In genomic region chr6:88523043-88523442, GRCm38 (mm10) we compare ENCODE assay signal across 24 mouse cellular contexts. TPM values are rescaled to one million over a fixed set of nuclear protein-coding genes. Genes with fewer than 3 reads are reported as not detected.
DNase-seq lines count a peak whose midpoint lies in the region; ATAC-seq and TF ChIP-seq lines count a peak whose summit lies in the region.
"Had no signal": no experiment of that assay in that cellular context is flagged by ENCODE, and none has a peak within 500 bp of the region (broad histone marks: within the 10 kb centered on the region; RNA-seq: fewer than 3 reads in every experiment).

No protein-coding gene starts in this region.

- TF ChIP-seq CTCF in heart, adult 2 months (IDR thresholded peaks at IDR 0.05): no peak
- no peak for TF ChIP-seq CTCF in MEL (IDR thresholded peaks at IDR 0.05 in 2 of 3, conservative IDR thresholded peaks at IDR 0.05 in 1 of 3; ENCODE audit: control insufficient read depth in 1 of 3, insufficient read depth in 1 of 3, low read depth in 2 of 3, low read length in 3 of 3, poor library complexity in 1 of 3, severe bottlenecking in 1 of 3)

- no peaks in the 10 kb centered on the region for H3K27me3 ChIP-seq in heart, embryonic 10.5 days (ENCODE audit: insufficient read depth, poor library complexity, severe bottlenecking)
- H3K27me3 ChIP-seq in heart, adult 2 months (ENCODE audit: control insufficient read depth, insufficient read depth, low read length): no peaks in the 10 kb centered on the region
- peaks cover 5% of the 10 kb centered on the region for H3K27me3 ChIP-seq in megakaryocyte, embryonic 14.5 days (replicated peaks)
- H3K27me3 ChIP-seq in MEL (ENCODE audit: control insufficient read depth in 1 of 2, insufficient read depth in 2 of 2, low read length in 2 of 2): peaks cover 6 to 7% of the 10 kb centered on the region in 2 experiments
- H3K27me3 ChIP-seq: forebrain, embryonic 13.5 days; heart, embryonic 13.5 days had no signal

- H3K9ac ChIP-seq in heart, adult 2 months (ENCODE audit: low read depth, low read length): no peak overlapping the region
- H3K9ac ChIP-seq in MEL (ENCODE audit: control insufficient read depth, low read depth, low read length, poor library complexity, severe bottlenecking): peak overlapping the region; percentile 24
- H3K9ac ChIP-seq: forebrain, embryonic 13.5 days; heart, embryonic 13.5 days; hindbrain, embryonic 14.5 days had no signal

- H3K4me1 ChIP-seq in heart, embryonic 10.5 days: peaks cover 10% of the 10 kb centered on the region
- H3K4me1 ChIP-seq in heart, adult 2 months (ENCODE audit: control insufficient read depth, insufficient read depth, low read length): no peaks in the 10 kb centered on the region; the same call in 1 of the 2 replicates
- peaks cover 45% of the 10 kb centered on the region for H3K4me1 ChIP-seq in megakaryocyte, embryonic 14.5 days
- H3K4me1 ChIP-seq in MEL (ENCODE audit: control insufficient read depth in 1 of 2, insufficient read depth in 2 of 2, low read length in 2 of 2): peaks cover 3 to 10% of the 10 kb centered on the region in 2 experiments

- peak; percentile 31 for DNase-seq in heart, embryonic 10.5 days (ENCODE audit: low spot score)
- no peak for DNase-seq in heart, adult 2 months
- peak; percentile 2 for DNase-seq in testis, postnatal 10 days (ENCODE audit: low spot score)
- DNase-seq in testis, postnatal 14 days (ENCODE audit: low spot score): no peak
- no peak for DNase-seq in MEL (ENCODE audit: low read depth, low spot score)
- no peak for DNase-seq in kidney, postnatal 36 days
- DNase-seq: adrenal gland, adult 8-10 months; adrenal gland, postnatal 25 days; B cell, adult 2 months; cerebellum, adult 18-20 months; cerebellum, adult 9-10 months; cerebellum, postnatal 14 days; gastrocnemius, postnatal 10 days; gastrocnemius, postnatal 36 days; heart, postnatal 14 days had no signal

- intact Hi-C loops in heart, adult 2 months (cut with DNase I): no loop called here

- 63% methylated on average over 3 of the region's 3 CpGs for WGBS in heart, embryonic 10.5 days
- WGBS in heart, adult 2 months: 57% methylated on average over 3 of the region's 3 CpGs

- ATAC-seq in megakaryocyte, adult 5-6 weeks (ENCODE audit: poor library complexity, severe bottlenecking): no peak
- ATAC-seq: activated CD4-positive, CD25-positive, alpha-beta regulatory T cell, adult 4 months; forebrain, embryonic 13.5 days; forebrain, embryonic 16.5 days; hindbrain, postnatal 0 days had no signal

- H3K79me2 ChIP-seq in heart, adult 2 months (replicated peaks; ENCODE audit: control insufficient read depth, insufficient read depth, low read length): no peaks in the 10 kb centered on the region
- peaks cover 10% of the 10 kb centered on the region for H3K79me2 ChIP-seq in MEL (ENCODE audit: control insufficient read depth, insufficient read depth, low read length, poor library complexity)

- H3K9me3 ChIP-seq in heart, embryonic 10.5 days: no peaks in the 10 kb centered on the region
- no peaks in the 10 kb centered on the region for H3K9me3 ChIP-seq in megakaryocyte, embryonic 14.5 days
- no peaks in the 10 kb centered on the region for H3K9me3 ChIP-seq in MEL (replicated peaks; ENCODE audit: insufficient read depth, low read length)
- H3K9me3 ChIP-seq: forebrain, embryonic 10.5 days; forebrain, embryonic 13.5 days; heart, embryonic 13.5 days had no signal

- no peak overlapping the region for H3K27ac ChIP-seq in heart, embryonic 10.5 days
- H3K27ac ChIP-seq in heart, adult 2 months: no peak overlapping the region
- H3K27ac ChIP-seq in MEL (ENCODE audit: control insufficient read depth, low read depth, low read length): no peak overlapping the region
- H3K27ac ChIP-seq: forebrain, embryonic 10.5 days; forebrain, embryonic 13.5 days; heart, embryonic 13.5 days; hindbrain, embryonic 14.5 days; hindbrain, postnatal 0 days had no signal

- no peak for TF ChIP-seq EP300 in heart, adult 2 months (IDR thresholded peaks at IDR 0.05; ENCODE audit: insufficient read depth, low read depth, low read length)
- no peak for TF ChIP-seq EP300 in MEL (IDR thresholded peaks at IDR 0.05; ENCODE audit: low read depth in 1 of 2, low read length in 2 of 2)

- TF ChIP-seq POLR2A in heart, adult 2 months (IDR thresholded peaks at IDR 0.05; ENCODE audit: insufficient read depth, low read depth, low read length): no peak
- TF ChIP-seq POLR2A in MEL (IDR thresholded peaks at IDR 0.05; ENCODE audit: control insufficient read depth in 1 of 2, insufficient read depth in 1 of 2, low read depth in 1 of 2, low read length in 2 of 2, poor library complexity in 1 of 2): no peak

- H3K4me3 ChIP-seq in heart, embryonic 10.5 days: no peak overlapping the region
- H3K4me3 ChIP-seq in heart, adult 2 months: no peak overlapping the region
- H3K4me3 ChIP-seq in megakaryocyte, embryonic 14.5 days (replicated peaks): peak overlapping the region; percentile 84
- peak overlapping the region; percentile 32 to 39; a peak in 3 of 4 replicates for H3K4me3 ChIP-seq in MEL (ENCODE audit: control insufficient read depth in 1 of 2, insufficient read depth in 1 of 2, low read depth in 2 of 2, low read length in 2 of 2)
- H3K4me3 ChIP-seq: forebrain, embryonic 10.5 days; forebrain, embryonic 13.5 days; heart, embryonic 13.5 days had no signal

- H3K36me3 ChIP-seq in heart, embryonic 10.5 days: no peaks in the 10 kb centered on the region
- no peaks in the 10 kb centered on the region for H3K36me3 ChIP-seq in heart, adult 2 months (ENCODE audit: control insufficient read depth, insufficient read depth, low read length)
- no peaks in the 10 kb centered on the region for H3K36me3 ChIP-seq in megakaryocyte, embryonic 14.5 days (replicated peaks; ENCODE audit: low read length)
- H3K36me3 ChIP-seq in MEL (ENCODE audit: control insufficient read depth in 1 of 2, insufficient read depth in 2 of 2, low read length in 2 of 2): peaks cover 0 to 7% of the 10 kb centered on the region in 2 experiments; a peak in 2 of 4 replicates
- H3K36me3 ChIP-seq: forebrain, embryonic 10.5 days; heart, embryonic 13.5 days had no signal

- no peak for TF ChIP-seq RAD21 in MEL (IDR thresholded peaks at IDR 0.05; ENCODE audit: low read depth, low read length)

TF ChIP-seq in MEL, 35 proteins besides CTCF, POLR2A, EP300 and RAD21:
- TF ChIP-seq ZNF384 (IDR thresholded peaks at IDR 0.05; ENCODE audit: low read depth, low read length) (no peak), TBP (IDR thresholded peaks at IDR 0.05; ENCODE audit: low read depth, low read length) (peak; percentile 92), SMC3 (IDR thresholded peaks at IDR 0.05; ENCODE audit: low read depth, low read length) (no peak), NELFE (IDR thresholded peaks at IDR 0.05; ENCODE audit: low read depth, low read length) (no peak), ZMIZ1 (IDR thresholded peaks at IDR 0.05; ENCODE audit: low read depth, low read length) (no peak)
TF ChIP-seq in MEL: peak in this region for 1.

RNA-seq across cellular contexts. Expression of gene Sec61a1, which starts 4.3 kb away (rescaled TPM):
- 234 and 235 TPM in 2 replicates for polyA plus RNA-seq in heart, embryonic 10.5 days (2016; fragmentation: Nextera tagmentation; extraction: Ambion mirVana)
- 10 to 100 TPM; 40.4 to 44.5 TPM for total RNA-seq in heart, adult 2 months (2021)
- polyA plus RNA-seq in heart, adult 2 months (2012; rRNA removed): 63.0 and 79.2 TPM in 2 replicates
- 80.5 and 126 TPM in 2 replicates for polyA plus RNA-seq in megakaryocyte, embryonic 14.5 days (2012; ENCODE audit: insufficient read depth, low replicate concordance)
- 96.0 and 127 TPM in 2 replicates for total RNA-seq in megakaryocyte, adult 5-6 weeks (2015)
- total RNA-seq in megakaryocyte, adult 5-6 weeks (2017): 93.5 and 115 TPM in 2 replicates
- total RNA-seq in MEL (2012; rRNA removed): 249 and 277 TPM in 2 replicates
- polyA plus RNA-seq in MEL (2012; ENCODE audit: insufficient read depth in 1 of 2, insufficient read length in 2 of 2, low read depth in 1 of 2, low replicate concordance in 2 of 2, missing spikeins in 1 of 2): 100 to 1,000 TPM; 111 to 161 TPM

RNA-seq across cellular contexts. Expression of gene Ruvbl1, which starts 57.8 kb away (rescaled TPM):
- 115 and 169 TPM in 2 replicates for polyA plus RNA-seq in heart, embryonic 10.5 days (2016; fragmentation: Nextera tagmentation; extraction: Ambion mirVana)
- total RNA-seq in heart, adult 2 months (2021): 10 to 100 TPM; 16.7 to 18.4 TPM
- polyA plus RNA-seq in heart, adult 2 months (2012; rRNA removed): 15.7 and 16.0 TPM in 2 replicates
- 15.7 and 27.3 TPM in 2 replicates for polyA plus RNA-seq in megakaryocyte, embryonic 14.5 days (2012; ENCODE audit: insufficient read depth, low replicate concordance)
- total RNA-seq in megakaryocyte, adult 5-6 weeks (2015): 22.1 and 24.7 TPM in 2 replicates
- 46.4 and 46.9 TPM in 2 replicates for total RNA-seq in megakaryocyte, adult 5-6 weeks (2017)
- total RNA-seq in MEL (2012; rRNA removed): 232 and 240 TPM in 2 replicates
- 100 to 1,000 TPM; 146 to 238 TPM for polyA plus RNA-seq in MEL (2012; ENCODE audit: insufficient read depth in 1 of 2, insufficient read length in 2 of 2, low read depth in 1 of 2, low replicate concordance in 2 of 2, missing spikeins in 1 of 2)

Comparison
In these comparisons a context has a peak if more than half of its experiments do, and no peak if none do; other contexts are left out.
1. DNase-seq: peak in heart, embryonic 10.5 days (single experiment) and testis, postnatal 10 days (single experiment); none in heart, adult 2 months (0 of 2), testis, postnatal 14 days (single experiment), MEL (single experiment) and kidney, postnatal 36 days (0 of 2).
2. H3K4me3 ChIP-seq: peak in megakaryocyte, embryonic 14.5 days (single experiment) and MEL (2 of 2); none in heart, embryonic 10.5 days (single experiment) and heart, adult 2 months (single experiment).